Mouse (Mus musculus): Measurements from ENCODE around the gene Ppp1r15a.
"Not testable (repeated sequence)": the region's sequence is repeated elsewhere in the genome, so short reads cannot be mapped to it uniquely, and the experiment has no call there.

Ppp1r15a gene

DNA sequence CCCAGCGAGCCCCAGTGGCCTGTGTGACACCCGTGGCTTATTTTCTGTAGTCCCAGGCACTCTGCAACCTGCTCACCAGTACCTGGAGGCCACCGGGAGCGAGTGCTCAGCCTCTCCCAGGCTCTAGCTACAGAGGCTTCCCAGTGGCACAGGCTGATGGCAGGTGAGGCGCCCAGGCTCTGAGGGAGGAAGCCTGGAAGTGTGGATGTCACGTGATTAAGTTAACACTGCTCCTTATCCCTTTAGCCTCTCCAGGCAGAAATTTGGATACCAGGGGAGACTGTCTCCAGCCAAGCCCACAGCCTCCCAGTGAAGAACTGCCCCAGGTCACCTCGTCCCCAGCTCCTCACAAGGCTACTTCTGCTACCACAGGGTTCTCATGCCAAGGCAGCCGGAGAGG is 27.5 kb upstream of the Ppp1r15a start:
- DNase-seq (ENCODE audit: extremely low read depth, insufficient read length, low spot score), result no peak

DNA sequence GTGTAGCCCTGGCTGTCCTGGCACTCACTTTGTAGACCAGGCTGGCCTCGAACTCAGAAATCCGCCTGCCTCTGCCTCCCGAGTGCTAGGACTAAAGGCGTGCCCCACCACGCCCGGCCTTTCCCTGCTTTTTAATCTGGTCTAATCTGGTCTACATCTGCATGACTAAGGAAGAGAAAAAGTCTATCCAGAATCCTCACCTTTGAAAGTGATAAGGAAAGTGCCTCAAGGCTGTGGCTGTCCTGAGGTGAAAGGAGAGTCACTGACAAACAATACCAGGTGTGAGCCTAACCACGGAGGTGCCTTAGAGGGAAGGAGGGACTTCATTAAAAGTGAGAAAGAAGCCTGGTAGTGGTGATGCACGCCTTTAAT is 25.4 kb upstream of the Ppp1r15a start:
- no peak for DNase-seq (ENCODE audit: extremely low read depth, insufficient read length, low spot score)

- DNase-seq (ENCODE audit: extremely low read depth, insufficient read length, low spot score), result no peak
Measured at GRCm38 (mm10) chr7:45550821-45551511, 24.9 kb upstream of the Ppp1r15a start.

DNA sequence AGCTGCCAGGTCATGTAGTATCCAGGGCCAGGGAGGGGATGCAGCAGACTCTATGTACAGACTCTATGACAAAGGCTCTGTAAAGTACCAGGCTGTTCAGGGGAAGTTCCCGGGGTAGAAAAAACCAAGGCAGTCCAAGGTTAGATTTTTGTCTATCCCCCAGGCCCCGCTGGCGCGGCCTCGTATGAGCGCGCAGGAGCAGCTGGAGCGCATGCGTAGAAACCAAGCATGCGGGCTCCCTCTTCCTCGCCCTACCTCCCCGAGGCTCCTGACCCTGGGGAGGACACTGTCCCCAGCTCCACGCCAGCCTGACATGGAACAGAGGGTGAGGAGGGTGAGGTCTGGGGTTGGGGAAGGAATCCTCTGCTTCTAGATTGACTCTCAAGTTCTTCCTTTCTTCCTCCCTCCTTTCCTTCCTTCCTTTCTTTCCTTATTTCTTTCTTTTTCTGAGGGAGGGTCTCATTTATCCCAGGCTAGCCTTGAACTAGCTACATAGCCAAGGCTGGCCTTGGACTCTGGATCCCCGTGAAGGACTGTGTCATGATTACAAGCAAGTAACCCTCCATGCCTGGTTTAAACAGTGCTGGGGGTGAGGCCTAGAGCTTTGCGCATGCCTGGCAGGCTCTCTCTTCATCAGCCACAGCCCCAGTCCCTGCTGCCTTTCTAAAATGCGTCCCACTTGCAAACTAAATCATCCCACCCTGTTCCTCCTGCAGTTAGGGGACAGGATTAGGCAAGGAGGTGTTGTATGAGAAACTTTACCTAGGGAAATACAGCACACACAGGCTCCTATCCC is 23.8 kb upstream of the Ppp1r15a start:
- DNase-seq (ENCODE audit: extremely low read depth, insufficient read length, low spot score), result no peak

GRCm38 (mm10) chr7:45544525-45544924 is 18.5 kb upstream of the Ppp1r15a start:
- no peak for DNase-seq (ENCODE audit: extremely low read depth, insufficient read length, low spot score)

GRCm38 (mm10) chr7:45540213-45540612 is 14.1 kb upstream of the Ppp1r15a start:
- no peak for DNase-seq (ENCODE audit: extremely low read depth, insufficient read length, low spot score)

- DNase-seq (ENCODE audit: extremely low read depth, insufficient read length, low spot score), result no peak
Measured at GRCm38 (mm10) chr7:45539095-45539494, 13.0 kb upstream of the Ppp1r15a start.

GRCm38 (mm10) chr7:45538163-45539041 is 12.3 kb upstream of the Ppp1r15a start:
- DNase-seq (ENCODE audit: extremely low read depth, insufficient read length, low spot score), result no peak

DNA sequence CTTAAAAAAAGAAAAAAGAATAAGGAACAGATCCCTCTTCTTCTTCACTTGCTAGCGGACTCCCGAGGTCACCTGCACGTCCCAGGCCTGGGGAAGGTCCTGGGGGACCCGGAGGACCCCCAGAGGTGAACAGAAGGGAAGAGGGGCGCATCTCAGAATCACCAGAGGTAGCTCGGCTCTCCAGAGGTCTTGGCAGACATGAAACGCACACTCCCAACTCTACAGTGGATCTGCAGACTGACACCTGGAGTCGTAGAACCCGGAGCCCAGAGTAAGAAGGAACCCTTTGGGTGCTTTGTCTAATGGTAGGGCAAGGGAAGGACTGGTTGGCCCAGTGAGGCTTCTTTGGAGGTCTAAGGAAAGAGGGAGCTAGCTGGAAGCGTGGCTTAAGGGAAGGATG is 11.5 kb upstream of the Ppp1r15a start:
- no peak for DNase-seq (ENCODE audit: extremely low read depth, insufficient read length, low spot score)

- DNase-seq (ENCODE audit: extremely low read depth, insufficient read length, low spot score), result no peak
Measured at GRCm38 (mm10) chr7:45535676-45536075, 9.6 kb upstream of the Ppp1r15a start.

- no peak for DNase-seq (ENCODE audit: extremely low read depth, insufficient read length, low spot score)
Measured at GRCm38 (mm10) chr7:45530643-45531042, 4.6 kb upstream of the Ppp1r15a start.

- DNase-seq (ENCODE audit: extremely low read depth, insufficient read length, low spot score), result no peak
Measured at GRCm38 (mm10) chr7:45529461-45529860, 3.4 kb upstream of the Ppp1r15a start.

DNA sequence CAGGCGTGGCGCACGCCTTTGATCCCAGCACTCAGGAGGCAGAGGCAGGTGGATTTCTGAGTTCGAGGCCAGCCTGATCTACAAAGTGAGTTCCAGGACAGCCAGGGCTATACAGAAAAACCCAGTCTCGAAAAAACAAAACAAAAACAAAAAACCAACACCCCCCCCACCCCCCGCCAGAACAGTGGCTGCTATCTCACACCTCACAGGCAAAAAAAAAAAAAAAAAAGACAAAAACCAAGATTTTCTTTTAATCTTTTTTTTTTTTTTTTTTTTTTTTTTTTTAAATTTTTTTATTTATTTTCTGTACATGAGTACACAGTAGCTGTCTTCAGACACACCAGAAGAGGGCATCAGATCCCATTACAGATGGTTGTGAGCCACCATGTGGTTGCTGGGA is 1.1 kb upstream of the Ppp1r15a start:
- DNase-seq (ENCODE audit: extremely low read depth, insufficient read length, low spot score), result not testable (repeated sequence)

DNA sequence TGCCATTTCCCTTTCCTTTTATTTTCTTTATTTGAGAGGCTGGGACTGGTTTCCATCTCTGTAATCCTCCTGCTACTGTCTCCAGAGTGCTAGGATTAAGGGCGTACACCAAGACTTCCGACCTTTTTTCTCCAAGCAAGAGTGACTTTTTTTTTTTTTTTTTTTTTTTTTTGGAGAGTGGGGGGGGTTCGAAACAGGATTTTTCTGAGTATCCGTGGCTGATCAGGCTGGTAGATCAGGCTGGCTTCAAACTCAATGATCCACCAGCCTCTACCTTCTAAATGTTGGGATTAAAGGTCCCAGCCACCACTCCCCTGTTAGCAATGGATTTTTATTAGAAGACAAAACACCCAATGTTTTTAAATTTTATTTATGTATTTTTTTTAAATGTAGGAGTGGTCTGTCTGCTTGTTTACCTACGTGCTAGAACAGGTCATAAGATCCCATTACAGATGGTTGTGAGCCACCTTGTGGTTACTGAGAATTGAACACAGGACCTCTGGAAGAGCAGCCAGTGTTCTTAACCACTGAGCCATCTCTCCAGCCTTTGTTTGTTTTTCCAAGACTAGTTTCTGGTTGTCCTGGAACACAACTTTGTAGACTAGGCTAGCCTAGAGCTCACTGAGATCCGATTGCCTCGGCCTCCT is 529 bp upstream of the Ppp1r15a start:
- DNase-seq (ENCODE audit: extremely low read depth, insufficient read length, low spot score), result no peak

- DNase-seq (ENCODE audit: extremely low read depth, insufficient read length, low spot score), result peak; percentile 57
Measured at GRCm38 (mm10) chr7:45524841-45525621, 1.0 kb downstream of the Ppp1r15a start.

DNA sequence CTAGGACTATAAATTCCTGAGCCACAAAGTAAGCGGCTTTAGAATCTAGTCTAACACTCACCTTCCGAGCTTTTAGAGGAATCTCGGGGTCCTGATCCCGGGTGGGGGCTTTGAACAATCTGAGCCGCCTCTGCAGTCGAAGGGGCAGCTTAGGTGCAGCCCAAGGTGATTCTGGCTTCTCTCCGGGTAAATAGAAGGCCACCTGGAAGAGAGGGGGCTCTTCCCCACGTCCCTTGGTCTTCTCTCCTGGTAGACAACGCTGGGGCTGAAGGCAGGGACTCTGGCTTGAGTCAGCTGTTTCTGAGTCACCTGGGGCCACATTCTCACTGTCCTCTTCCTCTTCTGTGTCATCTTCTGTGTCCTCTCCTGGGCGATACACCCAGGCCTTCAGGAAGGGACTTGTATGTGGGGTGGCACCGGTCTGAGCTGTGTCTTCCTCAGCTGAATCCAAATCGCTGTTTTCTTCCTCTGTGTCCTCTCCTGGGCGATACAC is 2.3 kb downstream of the Ppp1r15a start:
- no peak for DNase-seq (ENCODE audit: extremely low read depth, insufficient read length, low spot score)

DNA sequence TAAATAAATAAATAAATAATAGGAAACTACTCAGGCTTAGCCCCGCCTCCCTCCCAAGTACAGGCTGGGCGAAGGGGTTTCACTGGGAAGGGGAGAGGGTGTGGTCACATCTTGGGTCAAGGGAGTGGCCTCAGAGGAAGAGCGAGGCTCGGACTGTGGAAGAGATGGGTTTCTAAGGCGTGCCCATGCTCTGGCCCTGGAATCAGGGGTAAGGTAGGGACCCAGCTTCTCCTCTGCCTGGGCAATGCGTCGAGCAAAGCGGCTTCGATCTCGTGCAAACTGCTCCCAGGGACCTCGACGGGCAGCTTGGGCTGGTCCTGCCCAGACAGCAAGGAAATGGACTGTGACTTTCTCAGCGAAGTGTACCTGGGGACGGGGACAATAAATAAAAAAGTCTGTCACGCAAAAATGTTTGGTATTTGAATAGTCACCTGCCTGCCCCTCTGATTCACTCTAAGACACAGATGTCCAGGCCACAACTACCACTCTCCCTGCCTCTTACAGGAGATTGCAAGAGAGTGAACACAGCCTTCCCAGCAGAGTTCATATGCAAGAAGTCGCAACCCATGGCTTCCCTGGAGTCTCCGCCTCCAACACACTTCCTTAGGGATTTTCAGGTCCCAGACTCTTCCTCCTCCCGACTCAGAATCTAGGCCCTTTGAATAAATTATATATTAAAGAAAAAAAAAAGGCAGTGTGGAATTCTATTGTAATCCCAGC is 3.0 kb downstream of the Ppp1r15a start:
- no peak for DNase-seq (ENCODE audit: extremely low read depth, insufficient read length, low spot score)

DNA sequence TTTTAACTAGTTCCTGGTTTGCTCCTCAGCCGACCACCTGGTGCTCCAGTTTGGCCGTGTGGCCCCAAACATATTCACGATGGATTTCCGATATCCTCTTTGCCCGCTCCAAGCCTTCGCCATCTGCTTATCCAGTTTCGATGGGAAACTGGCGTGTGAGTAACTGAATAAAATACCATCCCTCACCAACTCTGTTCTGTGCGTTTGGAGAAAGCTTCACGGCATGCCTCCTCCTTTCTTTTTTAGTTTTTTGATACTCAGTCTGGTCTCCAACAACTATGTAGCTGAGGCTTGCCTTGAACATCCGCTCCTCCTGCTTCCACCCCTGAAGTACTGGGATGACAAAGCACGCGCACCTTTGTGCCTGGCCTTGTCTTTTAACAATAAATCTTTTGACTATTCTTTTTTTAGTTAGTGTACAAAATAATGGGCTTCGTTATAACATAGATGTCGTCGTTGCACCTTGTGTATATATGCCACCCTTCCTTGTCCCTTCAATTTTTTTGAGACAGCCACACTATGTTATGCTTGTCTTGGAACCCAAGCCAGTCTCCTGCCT is 3.8 kb downstream of the Ppp1r15a start:
- DNase-seq (ENCODE audit: extremely low read depth, insufficient read length, low spot score), result no peak

DNA sequence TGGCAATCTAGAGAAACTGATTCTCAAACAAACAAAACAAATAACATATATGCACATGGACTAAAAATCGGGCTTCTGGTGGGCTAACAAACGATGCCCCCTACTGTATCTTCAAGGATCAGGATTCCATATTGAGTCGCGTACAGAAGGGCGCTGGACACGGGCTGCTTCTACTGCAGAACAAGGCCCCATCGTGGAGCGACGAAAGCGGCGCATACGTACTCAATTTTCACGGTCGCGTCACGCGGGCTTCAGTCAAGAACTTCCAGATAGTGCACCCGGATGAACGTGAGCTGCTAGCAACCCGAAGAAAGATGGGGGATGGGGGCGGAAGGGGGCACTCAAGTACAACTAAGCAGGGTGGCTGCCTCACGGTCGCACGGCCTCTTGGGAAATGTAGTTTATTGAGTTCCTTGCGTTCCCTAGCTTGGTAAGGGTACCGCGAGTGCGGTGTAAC is 4.3 kb downstream of the Ppp1r15a start:
- DNase-seq (ENCODE audit: extremely low read depth, insufficient read length, low spot score), result no peak
